ENCODE assay signal across 8 mouse cellular contexts in the genomic region with DNA sequence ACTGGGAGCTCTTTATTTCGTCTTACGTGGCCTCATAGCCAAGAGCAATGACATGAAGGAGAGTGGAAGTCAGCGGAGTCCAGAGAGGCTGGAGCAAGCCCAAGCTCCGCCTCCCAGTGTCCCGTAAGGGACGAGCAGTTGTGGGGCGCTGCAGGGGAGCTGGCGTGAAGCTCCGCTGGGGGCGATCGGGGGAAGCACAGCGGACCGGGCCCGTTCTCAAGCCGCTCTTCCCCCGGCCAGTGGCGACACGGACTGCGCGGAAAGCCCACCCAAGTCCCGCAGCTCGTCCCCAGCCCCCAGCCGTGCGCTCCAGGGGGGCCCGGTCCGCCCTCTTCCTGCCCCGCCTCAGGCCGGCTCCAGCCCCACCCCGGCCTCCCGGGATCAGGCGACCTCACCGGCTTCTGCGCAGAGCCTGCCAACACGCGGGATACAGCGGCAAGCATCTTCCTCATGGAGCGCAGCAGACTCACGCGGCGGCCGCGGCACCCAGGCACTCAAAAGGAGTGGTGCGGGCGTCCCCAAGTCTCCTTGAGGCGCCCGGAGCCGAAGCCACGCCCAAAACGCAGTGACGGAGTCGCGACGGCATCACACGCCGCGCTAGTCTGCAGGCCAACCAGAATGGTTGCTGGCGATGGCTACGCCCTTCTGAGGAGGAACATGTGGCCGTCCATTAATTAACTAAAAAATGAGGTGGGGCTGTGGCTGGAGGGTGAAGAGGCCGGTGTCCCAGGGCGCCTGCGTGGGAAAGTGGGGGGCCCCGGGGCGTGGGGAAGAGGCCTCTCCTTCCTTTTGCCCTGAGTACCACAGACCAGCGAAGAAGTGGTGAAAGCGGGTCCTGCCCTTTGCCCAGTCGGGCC. TPM values are rescaled to one million over a fixed set of nuclear protein-coding genes. Genes with fewer than 3 reads are reported as not detected.
DNase-seq lines count a peak whose midpoint lies in the region; ATAC-seq lines count a peak whose summit lies in the region.

A gene (minus strand): TSS at position 553 of the 857 bp plus-strand sequence.

- peak; percentile 91 for DNase-seq in CD4-positive helper T cell, adult 2 months (ENCODE audit: low read depth, low spot score)
- peak; percentile 76 for DNase-seq in brain, embryonic 18.5 days (ENCODE audit: low read depth, low spot score)
- peak; percentile 92 for DNase-seq in kidney, postnatal 14 days
- DNase-seq in liver, embryonic 13.5 days = peak; percentile 80
- peak; percentile 78 for DNase-seq in neural tube, embryonic 10.5 days (ENCODE audit: extremely low spot score, low spot score)

- H3K4me3 ChIP-seq in heart, embryonic 13.5 days = peak within 1 kb of the TSS; percentile 69
- H3K4me3 ChIP-seq in liver, embryonic 13.5 days (replicated peaks) = peak within 1 kb of the TSS; percentile 75
- peak within 1 kb of the TSS; percentile 62 for H3K4me3 ChIP-seq in stomach, embryonic 16.5 days (replicated peaks; ENCODE audit: low read length)

- WGBS in heart, embryonic 13.5 days = 9% methylated on average over 53 of the region's 67 CpGs
- WGBS in liver, embryonic 13.5 days (ENCODE audit: insufficient replicate concordance) = 16% methylated on average over 63 of the region's 67 CpGs
- WGBS in stomach, embryonic 16.5 days = 16% methylated on average over 61 of the region's 67 CpGs

- no peaks in the 10 kb centered on the region for H3K9me3 ChIP-seq in heart, embryonic 13.5 days
- no peaks in the 10 kb centered on the region for H3K9me3 ChIP-seq in liver, embryonic 13.5 days (replicated peaks)
- no peaks in the 10 kb centered on the region for H3K9me3 ChIP-seq in stomach, embryonic 16.5 days (replicated peaks; ENCODE audit: control insufficient read depth, low read length)

- no peaks in the 10 kb centered on the region for H3K27me3 ChIP-seq in heart, embryonic 13.5 days (replicated peaks)
- H3K27me3 ChIP-seq in liver, embryonic 13.5 days = no peaks in the 10 kb centered on the region
- no peaks in the 10 kb centered on the region; the same call in 1 of the 2 replicates for H3K27me3 ChIP-seq in stomach, embryonic 16.5 days (ENCODE audit: control insufficient read depth, insufficient read depth, low read length)

- H3K9ac ChIP-seq in heart, embryonic 13.5 days = peak within 1 kb of the TSS; percentile 87
- peak within 1 kb of the TSS; percentile 81 for H3K9ac ChIP-seq in liver, embryonic 13.5 days
- H3K9ac ChIP-seq in stomach, embryonic 16.5 days (ENCODE audit: low read length) = peak within 1 kb of the TSS; percentile 76

- H3K4me1 ChIP-seq in heart, embryonic 13.5 days = peaks cover 21% of the 10 kb centered on the region
- peaks cover 21% of the 10 kb centered on the region for H3K4me1 ChIP-seq in liver, embryonic 13.5 days (replicated peaks)
- H3K4me1 ChIP-seq in stomach, embryonic 16.5 days (ENCODE audit: control insufficient read depth, insufficient read depth, low read length) = peaks cover 3% of the 10 kb centered on the region; the same call in 1 of the 2 replicates

- H3K27ac ChIP-seq in heart, embryonic 13.5 days (replicated peaks) = peak within 1 kb of the TSS; percentile 97
- peak within 1 kb of the TSS; percentile 84 for H3K27ac ChIP-seq in liver, embryonic 13.5 days
- H3K27ac ChIP-seq in stomach, embryonic 16.5 days (ENCODE audit: low read length) = peak within 1 kb of the TSS; percentile 96

- H3K36me3 ChIP-seq in heart, embryonic 13.5 days = no peaks in the 10 kb centered on the region
- H3K36me3 ChIP-seq in liver, embryonic 13.5 days = no peaks in the 10 kb centered on the region
- no peaks in the 10 kb centered on the region for H3K36me3 ChIP-seq in stomach, embryonic 16.5 days (ENCODE audit: control insufficient read depth, insufficient read depth, low read length)

- ATAC-seq in erythroid progenitor cell, adult 5-6 weeks (replicated peaks; ENCODE audit: low FRiP score, poor library complexity, severe bottlenecking) = peak; percentile 97
- peak; percentile 85 for ATAC-seq in heart, embryonic 13.5 days (ENCODE audit: extremely low read depth, insufficient number of reproducible peaks, low FRiP score, low TSS enrichment)
- ATAC-seq in liver, embryonic 13.5 days (ENCODE audit: low read depth) = peak; percentile 96
- ATAC-seq in stomach, embryonic 16.5 days (ENCODE audit: insufficient read depth, low FRiP score) = peak; percentile 96

- peak within 1 kb of the TSS; percentile 74 for H3K4me2 ChIP-seq in heart, embryonic 13.5 days
- peak within 1 kb of the TSS; percentile 72 for H3K4me2 ChIP-seq in liver, embryonic 13.5 days
- H3K4me2 ChIP-seq in stomach, embryonic 16.5 days (ENCODE audit: low read depth, low read length) = peak within 1 kb of the TSS; percentile 56

RNA-seq across cellular contexts. Expression of the gene that starts here (rescaled TPM):
- 18.9 and 28.5 TPM in 2 replicates for total RNA-seq in erythroid progenitor cell, adult 5-6 weeks (2015; ENCODE audit: low replicate concordance)
- total RNA-seq in erythroid progenitor cell, adult 5-6 weeks (2017; ENCODE audit: low replicate concordance) = 17.3 and 28.5 TPM in 2 replicates
- 224 and 245 TPM in 2 replicates for polyA plus RNA-seq in heart, embryonic 13.5 days (2015; fragmentation: Nextera tagmentation; extraction: Ambion mirVana)
- polyA plus RNA-seq in liver, embryonic 13.5 days (2015; fragmentation: Nextera tagmentation; extraction: Ambion mirVana) = 66.6 and 77.1 TPM in 2 replicates
- 148 and 165 TPM in 2 replicates for polyA plus RNA-seq in stomach, embryonic 16.5 days (2015; fragmentation: Nextera tagmentation; extraction: Ambion mirVana)

Comparison
In these comparisons a context has a peak if more than half of its experiments do, and no peak if none do; other contexts are left out.
1. Peak in every context shown above with its lines: DNase-seq, ATAC-seq, H3K4me3 ChIP-seq and H3K27ac ChIP-seq.